Mouse (Mus musculus) liver, adult 2 months (tissue): ENCODE results near the gene Rita1. TPM values are rescaled to one million over a fixed set of nuclear protein-coding genes. Genes with fewer than 3 reads are reported as not detected.
A peak's percentile ranks its signal among the peaks of the same experiment; 100 is the strongest.

ENCODE experiments used
- DNase-seq: peaks from one replicate; pipeline ENCODE4 v3.0.0-alpha.2; 2011; ENCODE audit warnings: low read depth, low spot score; ENCODE audit errors: extremely low read depth
- H3K27ac ChIP-seq: fragments of 200-500 bp; replicated peaks from 2 replicates; pipeline ENCODE4 v1.5.1; 2012; ENCODE audit warnings: low read depth, mild to moderate bottlenecking, control low read depth, inconsistent platforms, low read length; ENCODE audit not compliant: insufficient read depth
- H3K27me3 ChIP-seq: fragments of 200-500 bp; 2 replicates; pipeline ENCODE4 v1.6.1; 2012; ENCODE audit warnings: mild to moderate bottlenecking, moderate library complexity, low read length, inconsistent platforms; ENCODE audit not compliant: control insufficient read depth, insufficient read depth
- H3K36me3 ChIP-seq: fragments of 200-500 bp; 2 replicates; pipeline ENCODE4 v1.6.1; 2012; ENCODE audit warnings: low read length, inconsistent platforms; ENCODE audit not compliant: control insufficient read depth, insufficient read depth
- H3K4me1 ChIP-seq: fragments of 200-500 bp; 2 replicates; pipeline ENCODE4 v1.6.1; 2011; ENCODE audit warnings: low read length; ENCODE audit not compliant: control insufficient read depth, insufficient read depth
- H3K4me3 ChIP-seq: fragments of 200-500 bp; 2 replicates; pipeline ENCODE4 v1.5.1; 2011; ENCODE audit warnings: low read depth, mild to moderate bottlenecking, control low read depth, low read length, moderate library complexity; ENCODE audit not compliant: insufficient read depth
- H3K79me2 ChIP-seq: fragments of 200-500 bp; 2 replicates; pipeline ENCODE4 v1.6.1; 2012; ENCODE audit warnings: inconsistent platforms, mild to moderate bottlenecking, low read length, moderate library complexity; ENCODE audit not compliant: control insufficient read depth, insufficient read depth
- H3K9ac ChIP-seq: fragments of 200-500 bp; 2 replicates; pipeline ENCODE4 v1.6.1; 2012; ENCODE audit warnings: low read depth, mild to moderate bottlenecking, control low read depth, inconsistent platforms, low read length
- CTCF ChIP-seq: fragments of 200-500 bp; IDR thresholded peaks from 2 replicates; pipeline ENCODE4 v1.5.1; 2011; ENCODE audit warnings: low read depth, low read length, control low read depth
- POLR2A ChIP-seq: fragments of 200-500 bp; IDR thresholded peaks from 2 replicates; pipeline ENCODE4 v1.6.1; 2011; ENCODE audit warnings: low read length, control low read depth; ENCODE audit not compliant: insufficient read depth; ENCODE audit errors: extremely low read depth
- WGBS: fragments of 180-500 bp; shearing (Covaris S2); methylation state at CpG from one replicate; pipeline ENCODE4 v1.1.7; 2018; 5-methylcytosine and 5-hydroxymethylcytosine counted together
- polyA plus RNA-seq: library from polyadenylated mRNA; depleted of rRNA; stranded (reverse); fragments of >200 nt; gene quantifications from 2 replicates; pipeline ENCODE4 v1.2.3, GENCODE M21; 2012
- total RNA-seq: library from RNA; depleted of rRNA; stranded (reverse); fragments of >200 nt; gene quantifications from 2 replicates; pipeline ENCODE4 v1.2.3, GENCODE M21; 2014

Gene Rita1
- total and polyA plus RNA-seq, 2 experiments: 5.9 to 9.1 TPM

GRCm38 (mm10) chr5:120603515-120603914 lies 8.9 kb downstream of the Rita1 start:
- Histone ChIP-seq H3K9ac (no peak overlapping the region), H3K4me1 (peaks cover 8% of the 10 kb centered on the region), H3K36me3 (no peaks in the 10 kb centered on the region), H3K79me2 (no peaks in the 10 kb centered on the region), H3K27ac (no peak overlapping the region), H3K27me3 (no peaks in the 10 kb centered on the region), H3K4me3 (no peak overlapping the region)
- no peak for DNase-seq
- TF ChIP-seq POLR2A (no peak), CTCF (no peak)
- 88% methylated on average over 7 of the region's 7 CpGs for WGBS

GRCm38 (mm10) chr5:120602210-120602609 lies 10.2 kb downstream of the Rita1 start:
- no peak for TF ChIP-seq CTCF
- TF ChIP-seq POLR2A: no peak
- no peak overlapping the region for H3K4me3 ChIP-seq
- DNase-seq: no peak
- 97% methylated on average over 12 of the region's 12 CpGs for WGBS
- no peak overlapping the region for H3K27ac ChIP-seq
- H3K27me3 ChIP-seq: no peaks in the 10 kb centered on the region
- peaks cover 8% of the 10 kb centered on the region for H3K4me1 ChIP-seq
- no peak overlapping the region for H3K9ac ChIP-seq
- no peaks in the 10 kb centered on the region for H3K79me2 ChIP-seq
- no peaks in the 10 kb centered on the region for H3K36me3 ChIP-seq

DNA sequence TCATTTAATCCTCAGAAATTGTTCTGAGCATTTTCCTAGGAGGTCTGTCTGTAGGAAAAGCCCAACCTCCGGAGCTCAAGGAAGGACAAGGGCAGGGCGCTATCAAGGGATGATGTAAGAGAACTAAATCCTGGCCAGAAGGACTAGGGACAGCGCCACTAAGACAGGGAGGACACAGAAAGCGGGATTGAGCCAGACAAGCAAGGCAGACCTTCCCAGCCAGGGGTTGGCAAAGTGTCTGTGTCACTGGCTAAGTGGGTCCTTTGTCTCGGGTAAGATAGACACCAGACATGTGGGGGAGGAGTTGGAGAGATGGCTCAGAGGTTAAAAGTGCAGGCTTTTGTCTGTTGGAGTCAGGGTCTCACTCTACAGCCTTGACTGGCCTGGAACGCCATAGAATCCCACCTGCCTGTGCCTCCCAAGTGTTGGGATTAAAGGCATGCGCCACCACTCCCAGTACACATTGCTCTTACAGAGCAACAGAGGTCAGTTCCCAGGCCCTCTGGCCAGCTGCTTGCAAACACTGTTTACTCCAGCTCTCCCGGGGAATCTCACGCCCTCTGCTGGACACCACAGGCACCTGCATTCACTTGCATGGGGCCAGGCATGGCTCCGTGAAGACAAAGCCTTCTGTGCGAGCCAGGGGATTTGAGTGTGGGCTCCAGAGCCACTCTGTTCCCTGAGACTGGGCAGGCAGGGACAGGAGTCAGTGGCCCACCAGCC lies 11.3 kb downstream of the Rita1 start:
- DNase-seq: peak; percentile 75

GRCm38 (mm10) chr5:120599625-120600024 lies 12.8 kb downstream of the Rita1 start:
- H3K9ac ChIP-seq: no peak overlapping the region
- no peaks in the 10 kb centered on the region for H3K79me2 ChIP-seq
- no peaks in the 10 kb centered on the region for H3K36me3 ChIP-seq
- no peak overlapping the region for H3K27ac ChIP-seq
- TF ChIP-seq POLR2A (no peak), CTCF (no peak)
- H3K27me3 ChIP-seq: no peaks in the 10 kb centered on the region
- no peak for DNase-seq
- 89% methylated on average over 6 of the region's 6 CpGs for WGBS
- H3K4me1 ChIP-seq: peaks cover 3% of the 10 kb centered on the region; the same call in 1 of the 2 replicates
- no peak overlapping the region for H3K4me3 ChIP-seq

More for the DNA sequence above, 11.3 kb downstream of the Rita1 start:
- H3K4me1 ChIP-seq: peaks cover 8% of the 10 kb centered on the region
- H3K36me3 ChIP-seq: no peaks in the 10 kb centered on the region
- no peaks in the 10 kb centered on the region for H3K27me3 ChIP-seq
- TF ChIP-seq POLR2A: no peak
- TF ChIP-seq CTCF: peak; percentile 91
- no peak overlapping the region for H3K27ac ChIP-seq
- no peak overlapping the region for H3K9ac ChIP-seq
- WGBS: 44% methylated on average over 11 of the region's 11 CpGs
- no peak overlapping the region for H3K4me3 ChIP-seq
- no peaks in the 10 kb centered on the region for H3K79me2 ChIP-seq

DNA sequence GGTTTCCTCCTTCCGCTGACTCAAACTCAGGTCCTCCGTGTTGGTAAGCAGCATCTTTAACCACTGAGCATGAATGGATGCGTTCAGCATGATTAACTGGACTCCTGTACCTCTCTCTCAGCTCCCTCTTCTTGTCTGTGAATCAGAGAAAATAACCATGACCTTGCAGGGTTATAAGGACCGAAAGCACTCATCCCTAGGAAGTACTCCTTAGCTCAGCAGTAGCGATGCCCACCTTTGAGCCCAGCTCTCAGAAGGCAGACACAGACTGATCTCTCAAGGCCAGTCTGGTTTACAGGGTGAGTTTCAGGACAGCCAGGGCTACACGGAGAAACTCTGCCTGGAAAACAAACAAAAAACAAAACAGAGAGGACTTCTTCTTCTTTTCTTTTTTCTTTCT lies 17.9 kb downstream of the Rita1 start:
- TF ChIP-seq CTCF (no peak), POLR2A (no peak)
- 90% methylated on average over 6 of the region's 6 CpGs for WGBS

DNA sequence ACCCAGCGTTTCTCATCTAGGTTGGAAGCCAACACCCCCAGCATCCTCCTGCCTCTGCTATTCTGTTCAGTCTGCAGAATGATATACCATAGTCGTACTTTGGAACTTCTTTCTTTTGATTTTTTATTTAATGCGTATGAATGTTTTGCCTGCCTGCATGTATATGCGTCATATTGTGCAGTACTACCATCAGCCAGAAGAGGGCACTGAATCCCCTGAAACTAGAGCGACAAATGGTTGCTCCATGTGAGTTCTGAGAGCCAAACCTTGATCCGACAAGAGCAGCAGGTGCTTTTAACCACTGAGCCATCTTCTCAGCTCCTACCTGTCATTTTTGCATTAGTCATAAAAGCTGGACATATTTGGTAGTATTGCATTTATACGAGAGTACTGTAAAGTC lies 20.2 kb downstream of the Rita1 start:
- H3K36me3 ChIP-seq: no peaks in the 10 kb centered on the region
- DNase-seq: peak; percentile 50

More for the DNA sequence above, 17.9 kb downstream of the Rita1 start:
- Histone ChIP-seq H3K9ac (no peak overlapping the region), H3K27ac (no peak overlapping the region), H3K36me3 (no peaks in the 10 kb centered on the region), H3K4me1 (no peaks in the 10 kb centered on the region), H3K4me3 (no peak overlapping the region), H3K79me2 (no peaks in the 10 kb centered on the region), H3K27me3 (no peaks in the 10 kb centered on the region)
- no peak for DNase-seq

More for the DNA sequence above, 20.2 kb downstream of the Rita1 start:
- H3K27ac ChIP-seq: no peak overlapping the region
- peaks cover 6% of the 10 kb centered on the region for H3K4me1 ChIP-seq
- H3K9ac ChIP-seq: no peak overlapping the region
- WGBS: 78% methylated on average over 7 of the region's 7 CpGs
- no peaks in the 10 kb centered on the region for H3K79me2 ChIP-seq
- no peaks in the 10 kb centered on the region for H3K27me3 ChIP-seq
- no peak overlapping the region for H3K4me3 ChIP-seq
- no peak for TF ChIP-seq POLR2A
- TF ChIP-seq CTCF: peak; percentile 12; the same call in 1 of the 2 replicates
